Mouse (Mus musculus): ENCODE results near the gene Ccn1.

The Ccn1 gene

DNA sequence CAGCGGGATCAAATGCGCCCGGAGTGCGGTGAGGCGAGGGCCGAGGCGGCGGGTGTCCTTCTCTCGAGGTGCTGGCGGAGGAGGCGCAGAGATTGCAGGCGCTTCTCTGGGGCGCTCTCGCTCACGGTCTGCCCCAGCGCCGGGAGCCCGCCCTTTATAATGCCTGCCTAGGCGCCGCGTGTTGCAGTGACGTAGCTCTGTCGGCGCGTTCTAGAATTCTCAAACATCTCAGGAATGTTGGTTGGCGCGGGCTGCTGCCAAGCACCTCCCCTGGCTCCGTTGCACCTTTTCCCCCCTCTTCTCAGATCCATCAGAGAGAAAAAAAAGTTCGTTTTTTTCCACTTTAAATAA, at the start of gene Ccn1:
TSS of gene Ccn1 (minus strand) at position 130 of the 351 bp plus-strand sequence.
- DNase-seq (ENCODE audit: low spot score) = peak; percentile 61

DNA sequence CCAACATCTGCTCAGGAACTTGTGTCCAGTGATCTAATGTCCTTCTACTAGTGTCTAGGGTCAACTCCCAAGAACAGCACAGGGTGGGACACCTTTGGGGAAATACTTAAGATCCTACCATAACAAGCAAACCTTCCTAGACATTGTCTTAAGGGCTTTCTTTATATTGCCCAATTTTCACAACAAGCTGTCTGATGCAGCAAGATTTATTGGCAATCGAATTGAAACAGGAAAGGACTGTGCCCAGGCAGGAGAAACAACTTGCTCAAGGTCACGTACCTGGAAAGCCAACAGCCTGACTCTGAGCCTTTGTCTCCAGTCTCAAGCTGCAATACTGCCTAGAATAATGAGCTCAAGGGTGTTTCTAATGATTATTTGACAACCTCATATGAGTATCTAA, 43.6 kb upstream of the Ccn1 start:
- no peak for DNase-seq (ENCODE audit: low spot score)

DNA sequence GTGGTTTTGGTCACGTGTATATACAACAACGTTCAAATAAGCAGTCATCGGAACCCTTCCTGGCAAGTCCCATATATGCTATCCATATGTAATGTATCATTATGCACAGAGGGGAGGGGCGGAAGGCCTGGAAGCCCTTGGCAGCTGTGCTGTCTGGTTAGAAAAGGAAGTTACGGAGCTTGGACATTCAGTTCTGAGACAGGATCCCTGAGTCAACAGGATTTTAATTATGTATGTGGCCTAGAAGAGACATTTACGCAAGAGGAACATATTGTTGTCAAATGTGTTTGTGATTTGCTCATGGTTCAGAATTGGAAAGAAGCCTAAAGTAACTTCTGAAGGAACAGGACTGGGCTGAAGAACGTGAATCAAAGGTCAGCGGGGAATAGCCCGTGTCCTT, 42.3 kb upstream of the Ccn1 start:
- no peak for DNase-seq (ENCODE audit: low spot score)

DNA sequence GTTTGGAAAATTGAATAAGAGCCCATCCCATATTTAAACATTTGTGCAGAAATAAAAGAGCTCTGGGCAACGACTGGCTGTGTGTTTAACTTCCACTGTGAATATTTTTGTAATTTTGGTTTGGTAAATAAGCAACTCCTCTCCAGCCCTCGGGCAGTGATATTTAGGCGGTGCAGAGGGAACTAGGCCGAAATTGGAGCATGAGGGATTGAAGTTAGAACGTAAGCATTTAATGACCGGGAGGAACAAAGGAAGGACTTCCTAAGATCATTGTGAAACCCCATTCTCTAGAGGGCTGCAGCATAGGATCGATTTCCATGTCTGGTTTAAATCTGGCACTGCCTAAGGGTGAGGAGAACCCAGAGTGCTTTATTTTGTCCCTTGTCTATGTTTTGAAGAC, 41.6 kb upstream of the Ccn1 start:
- no peak for DNase-seq (ENCODE audit: low spot score)

DNA sequence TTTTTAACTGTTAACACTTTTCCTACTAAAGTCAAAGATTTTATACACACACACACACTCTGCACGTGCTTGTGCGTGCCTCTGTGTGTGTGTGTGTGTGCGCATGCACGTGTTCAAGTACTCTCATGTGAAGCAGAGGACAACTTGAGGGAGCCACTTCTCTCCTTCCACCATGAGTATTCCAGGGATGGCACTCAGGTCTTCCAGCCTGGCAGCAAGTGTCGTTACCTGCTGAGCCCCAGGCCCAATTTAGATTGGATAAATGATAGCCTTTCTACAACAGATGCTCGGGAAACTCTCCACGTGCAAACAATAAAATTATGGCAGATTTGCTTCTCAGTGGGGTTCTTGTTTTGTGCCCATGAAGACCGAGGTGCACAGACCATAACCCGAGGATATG, 39.5 kb upstream of the Ccn1 start:
- no peak for DNase-seq (ENCODE audit: low spot score)

DNA sequence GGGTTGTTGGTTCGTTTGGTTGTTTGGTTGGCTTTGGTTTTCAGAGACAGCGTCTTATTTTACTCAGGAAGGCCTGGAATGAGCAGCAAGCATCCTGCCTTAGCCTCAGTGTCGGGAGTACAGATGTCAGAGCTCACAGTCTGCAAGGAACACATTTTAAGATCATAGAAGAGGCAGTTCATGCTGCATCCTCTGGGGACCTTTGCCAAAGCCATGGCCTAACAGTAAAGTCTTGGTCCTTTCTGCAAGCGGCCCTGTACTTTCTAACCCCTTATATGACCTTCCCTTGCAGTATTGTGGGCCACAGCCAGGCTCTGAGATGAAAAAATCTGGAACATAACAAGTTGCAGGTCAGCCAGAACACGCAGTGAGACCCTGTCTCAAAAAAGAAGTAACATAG, 38.1 kb upstream of the Ccn1 start:
- no peak for DNase-seq (ENCODE audit: low spot score)

DNA sequence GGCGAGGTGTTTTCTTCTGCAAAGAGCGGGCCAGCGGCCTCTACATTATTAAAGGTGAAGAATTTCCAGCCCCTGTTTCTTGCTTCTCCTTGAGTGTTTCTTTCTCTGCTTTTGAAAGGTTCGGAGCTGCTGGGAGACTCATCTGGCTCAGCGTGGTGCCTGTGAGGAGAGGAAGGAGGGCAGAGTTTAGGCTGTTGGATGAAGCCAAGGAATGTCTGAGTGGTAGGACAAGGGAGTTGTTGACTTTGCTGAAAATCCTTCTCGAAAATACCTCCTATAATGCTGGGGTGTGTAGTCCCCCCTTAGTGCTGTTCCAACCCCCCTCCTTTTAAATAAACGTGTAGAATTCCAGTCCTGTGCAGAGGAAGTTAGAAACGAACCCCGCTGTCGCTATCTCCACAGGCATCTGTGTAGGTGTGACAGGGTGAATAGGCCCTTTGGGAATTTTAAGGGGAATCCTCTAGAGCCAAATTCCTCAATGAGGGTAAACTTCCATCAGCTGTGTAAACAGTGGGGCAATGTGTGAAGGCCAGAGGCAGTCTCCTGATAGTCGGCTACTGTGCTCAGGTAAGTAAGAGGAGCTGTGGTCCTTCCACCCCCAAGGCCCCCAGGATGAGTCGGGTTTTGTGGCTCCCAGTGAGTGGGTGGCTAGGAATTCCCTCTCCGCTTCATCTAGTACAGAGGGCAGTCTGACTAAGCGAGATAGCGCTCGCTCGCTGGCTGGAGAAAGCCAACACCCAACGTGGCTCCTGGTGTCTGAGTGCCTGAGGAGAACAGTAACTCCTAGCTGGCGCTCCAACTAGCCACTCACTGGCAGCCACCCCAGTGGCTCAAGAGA, 35.0 kb upstream of the Ccn1 start:
- DNase-seq (ENCODE audit: low spot score) = no peak

DNA sequence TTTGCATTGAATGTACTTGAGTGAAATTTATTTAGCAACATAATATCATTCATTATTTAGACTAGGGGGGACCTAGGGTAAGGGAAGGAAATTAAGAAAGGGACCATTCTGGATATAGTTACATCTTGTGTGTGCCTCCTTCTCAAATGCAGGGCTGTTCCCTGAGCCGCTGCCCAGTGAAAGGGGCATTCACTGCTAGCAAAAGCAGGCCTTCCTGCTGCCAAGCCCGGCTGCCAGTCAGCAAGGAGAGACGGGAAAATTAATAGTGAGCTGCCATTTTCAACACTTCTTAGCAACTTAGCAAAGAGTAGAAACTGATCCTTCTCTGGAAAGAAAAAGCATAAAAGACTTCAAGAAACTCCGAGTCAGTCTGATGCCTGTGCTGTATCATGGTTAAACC, 34.4 kb upstream of the Ccn1 start:
- DNase-seq (ENCODE audit: low spot score) = no peak

DNA sequence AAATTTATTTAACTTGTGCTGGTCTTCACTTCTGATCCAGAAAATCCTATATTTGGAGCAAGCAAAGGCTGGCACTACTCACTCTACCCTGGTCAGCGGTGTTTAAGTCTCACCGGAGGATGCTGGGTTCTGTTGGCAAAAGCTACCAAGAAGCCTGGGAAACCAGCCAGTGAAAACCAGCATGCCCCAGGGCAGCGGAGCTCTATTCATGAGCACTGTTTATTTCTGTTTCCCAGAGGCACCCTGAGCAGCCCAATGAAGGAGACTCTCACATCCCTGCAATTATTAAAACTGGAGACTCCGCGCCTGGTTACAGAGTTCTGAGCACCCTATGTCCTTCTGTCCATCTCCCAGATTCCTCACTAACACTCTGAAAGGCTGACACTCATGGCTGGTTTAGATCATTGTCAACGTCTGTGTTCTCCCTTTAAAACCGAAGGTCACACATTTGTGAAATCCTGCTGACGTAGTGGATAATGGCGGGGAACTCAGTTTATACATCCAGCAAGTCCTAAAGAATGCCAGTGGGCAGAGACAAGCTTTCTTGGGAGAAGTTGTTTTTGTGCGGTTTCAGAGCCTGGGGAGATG, 31.7 kb upstream of the Ccn1 start:
- no peak for DNase-seq (ENCODE audit: low spot score)

DNA sequence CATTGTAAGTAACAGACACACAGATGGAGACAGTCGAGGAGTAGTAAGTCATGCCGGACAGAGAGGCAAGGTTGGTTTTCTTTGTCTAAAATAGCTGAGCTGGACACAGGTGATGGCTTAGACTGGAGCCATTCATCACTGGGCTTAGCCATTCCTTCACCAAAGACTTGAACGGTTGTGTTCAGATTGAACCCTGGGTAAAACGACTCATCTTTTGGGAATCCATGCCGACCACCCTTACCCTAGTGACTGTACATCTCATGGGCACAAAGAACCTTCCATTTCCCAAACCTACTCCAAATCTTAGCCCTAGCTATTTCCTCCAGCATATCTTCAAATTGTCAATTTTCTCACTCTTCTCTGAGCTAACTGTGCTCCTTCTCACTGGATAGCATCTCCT, 30.9 kb upstream of the Ccn1 start:
- no peak for DNase-seq (ENCODE audit: low spot score)

DNA sequence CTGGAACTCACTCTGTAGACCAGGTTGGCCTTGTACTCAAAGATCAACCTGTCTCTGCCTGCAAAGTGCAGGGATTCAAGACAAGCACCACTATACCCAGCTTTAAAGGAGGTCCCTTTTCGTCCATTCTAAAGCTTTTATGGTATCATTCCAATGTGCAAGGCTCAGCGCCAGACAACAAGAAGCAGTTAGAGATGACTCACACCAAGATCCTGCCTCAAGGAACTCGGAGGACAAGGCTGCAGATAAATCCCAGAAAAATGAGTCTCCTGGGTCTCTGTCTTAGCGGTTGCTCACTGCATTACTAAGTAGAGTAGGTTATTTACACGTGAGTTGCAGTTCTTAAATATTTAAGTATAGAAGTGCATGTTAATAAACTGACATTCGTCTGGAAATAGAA, 26.4 kb upstream of the Ccn1 start:
- DNase-seq (ENCODE audit: low spot score) = no peak

DNA sequence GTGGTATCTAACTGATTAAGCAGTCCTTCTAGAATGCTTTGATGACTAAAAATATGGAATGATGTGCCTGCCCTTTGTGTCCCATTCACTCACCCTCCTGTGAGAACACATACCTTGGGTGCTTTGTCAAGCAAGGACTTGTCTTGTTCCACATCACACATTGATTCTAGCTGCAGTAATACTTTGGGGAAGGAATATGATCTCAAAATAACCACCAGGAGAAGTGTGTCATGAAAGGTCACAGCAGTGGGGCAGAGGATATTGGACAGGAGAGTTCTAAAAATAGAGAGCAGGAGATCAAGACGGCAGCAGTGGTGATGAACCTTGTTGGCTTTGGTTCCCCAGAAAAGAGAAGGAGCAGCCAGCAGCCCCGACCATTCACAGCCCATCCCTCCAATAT, 25.0 kb upstream of the Ccn1 start:
- no peak for DNase-seq (ENCODE audit: low spot score)

DNA sequence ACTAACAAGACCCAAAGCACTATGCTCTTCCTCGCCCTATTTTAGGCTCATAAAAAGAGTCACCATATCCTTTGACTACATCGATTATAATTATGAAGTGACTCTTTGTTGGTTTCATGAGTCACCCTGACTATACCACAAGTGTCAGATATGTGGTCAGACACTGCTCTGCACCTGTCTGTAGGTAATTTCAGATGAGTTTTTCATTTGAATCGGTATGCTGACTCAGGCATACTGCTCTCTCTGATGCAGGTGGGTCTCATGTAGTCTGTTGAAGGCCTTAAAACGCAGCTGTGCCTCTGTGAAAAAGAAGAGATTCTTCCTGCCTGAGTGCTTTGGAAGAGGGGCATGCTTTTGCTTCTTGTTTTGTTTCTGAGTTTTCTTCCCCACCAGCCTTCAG, 16.6 kb upstream of the Ccn1 start:
- no peak for DNase-seq (ENCODE audit: low spot score)

DNA sequence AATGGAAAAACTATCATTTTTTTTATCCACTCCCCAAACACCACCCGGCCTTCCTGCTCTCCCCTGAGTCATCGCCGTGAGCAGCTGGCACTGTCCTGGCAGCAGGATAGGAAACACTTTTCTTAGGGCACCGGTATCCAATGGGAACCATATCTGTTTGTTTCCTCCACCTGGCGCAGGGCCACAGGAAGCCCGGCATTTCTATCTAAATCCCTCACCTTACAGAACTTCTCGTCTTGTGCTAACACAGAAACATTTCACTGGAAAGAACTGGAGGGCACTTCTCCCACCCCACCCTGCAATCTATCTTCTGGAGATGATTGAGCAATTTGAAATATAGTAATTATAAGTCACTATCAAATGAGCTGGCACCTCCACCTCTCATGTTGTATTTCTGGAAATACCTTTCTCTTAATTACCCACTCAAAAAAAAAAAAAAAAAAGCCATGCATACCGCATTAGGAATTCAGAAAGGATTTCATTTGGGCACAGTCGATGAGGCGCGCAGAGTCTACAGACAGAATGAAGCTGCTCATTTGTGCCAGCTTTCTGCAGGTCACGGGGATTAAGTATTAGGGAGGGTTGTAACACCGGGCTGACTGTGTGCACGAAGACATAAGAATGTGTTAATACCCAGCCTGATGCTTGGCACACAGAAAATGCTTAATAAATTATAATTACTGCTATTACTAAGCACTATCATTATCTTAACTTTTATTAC, 7.4 kb upstream of the Ccn1 start:
- DNase-seq (ENCODE audit: low spot score) = no peak

DNA sequence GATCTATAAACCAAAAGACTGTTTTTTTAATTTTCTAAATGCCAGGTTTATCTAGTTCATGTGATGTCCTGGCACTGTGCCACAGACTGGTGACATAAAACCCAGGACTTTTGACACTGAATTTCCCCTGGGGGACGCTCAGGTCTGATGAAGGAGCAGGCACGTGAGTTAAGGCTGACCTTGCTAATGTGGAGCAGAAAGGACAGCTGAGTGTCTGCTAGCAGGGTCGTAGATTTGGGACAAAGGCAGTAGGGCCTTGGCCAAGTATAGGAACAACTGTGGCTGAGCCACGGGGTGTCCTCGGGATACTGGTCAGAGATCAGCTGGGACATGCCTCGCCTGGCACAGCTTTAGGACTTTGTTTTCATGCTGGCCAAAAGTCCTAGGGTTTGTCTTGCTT, 5.2 kb upstream of the Ccn1 start:
- DNase-seq (ENCODE audit: low spot score) = no peak

DNA sequence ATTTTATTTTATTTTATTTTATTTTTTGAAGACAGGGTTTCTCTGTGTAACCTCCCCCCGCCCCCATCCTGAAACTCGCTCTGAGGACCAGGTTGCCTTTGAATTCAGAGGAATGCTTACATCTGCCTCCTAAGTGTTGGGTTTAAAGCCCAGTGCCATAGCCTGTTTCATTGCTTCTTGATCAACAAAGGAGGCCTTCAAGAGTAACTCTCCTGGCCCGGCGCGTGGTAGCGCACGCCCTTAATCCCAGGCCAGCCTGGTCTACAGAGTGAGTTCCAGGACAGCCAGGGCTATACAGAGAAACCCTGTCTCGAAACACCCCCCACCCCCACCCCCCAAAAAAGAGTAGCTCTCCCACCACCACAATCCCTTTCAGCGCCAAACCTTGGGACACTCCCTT, 4.2 kb upstream of the Ccn1 start:
- DNase-seq (ENCODE audit: low spot score) = no peak

DNA sequence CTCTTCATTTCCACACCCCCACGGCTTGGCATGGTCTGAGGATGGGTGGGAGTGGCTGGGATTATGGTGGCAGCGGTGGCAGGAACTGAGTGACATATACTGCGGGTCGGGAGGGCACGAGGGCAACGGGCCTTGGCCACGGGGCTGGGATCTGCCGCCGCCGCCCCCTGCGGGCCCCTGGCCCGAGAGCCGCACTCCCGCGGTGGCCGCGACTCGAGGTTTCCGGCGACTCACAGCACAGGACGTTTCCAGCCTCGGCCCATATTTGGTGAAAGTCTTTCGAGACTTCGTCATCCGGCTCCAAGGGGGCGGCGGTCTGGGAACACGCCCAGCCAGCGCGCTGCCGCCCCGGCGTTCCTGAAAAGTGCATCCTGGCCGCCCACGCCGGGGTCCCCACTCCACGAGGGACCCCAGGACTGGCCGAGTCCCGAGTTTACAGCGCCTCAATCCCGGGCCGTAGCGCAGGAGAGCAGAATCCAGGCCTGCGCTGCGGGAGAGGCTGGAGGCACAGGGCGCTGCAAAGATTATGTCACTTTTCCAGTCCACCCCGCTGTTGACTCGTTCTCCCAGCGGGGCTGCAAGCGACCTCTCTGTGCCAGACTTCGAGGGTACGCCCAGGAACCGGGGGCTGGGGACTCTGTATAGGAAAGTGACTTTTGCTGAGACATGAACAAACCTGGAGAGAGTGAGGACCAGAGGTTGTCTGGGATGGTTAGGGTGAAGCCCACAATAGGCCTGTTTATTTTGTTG, 3.6 kb upstream of the Ccn1 start:
- DNase-seq (ENCODE audit: low spot score) = peak; percentile 50

DNA sequence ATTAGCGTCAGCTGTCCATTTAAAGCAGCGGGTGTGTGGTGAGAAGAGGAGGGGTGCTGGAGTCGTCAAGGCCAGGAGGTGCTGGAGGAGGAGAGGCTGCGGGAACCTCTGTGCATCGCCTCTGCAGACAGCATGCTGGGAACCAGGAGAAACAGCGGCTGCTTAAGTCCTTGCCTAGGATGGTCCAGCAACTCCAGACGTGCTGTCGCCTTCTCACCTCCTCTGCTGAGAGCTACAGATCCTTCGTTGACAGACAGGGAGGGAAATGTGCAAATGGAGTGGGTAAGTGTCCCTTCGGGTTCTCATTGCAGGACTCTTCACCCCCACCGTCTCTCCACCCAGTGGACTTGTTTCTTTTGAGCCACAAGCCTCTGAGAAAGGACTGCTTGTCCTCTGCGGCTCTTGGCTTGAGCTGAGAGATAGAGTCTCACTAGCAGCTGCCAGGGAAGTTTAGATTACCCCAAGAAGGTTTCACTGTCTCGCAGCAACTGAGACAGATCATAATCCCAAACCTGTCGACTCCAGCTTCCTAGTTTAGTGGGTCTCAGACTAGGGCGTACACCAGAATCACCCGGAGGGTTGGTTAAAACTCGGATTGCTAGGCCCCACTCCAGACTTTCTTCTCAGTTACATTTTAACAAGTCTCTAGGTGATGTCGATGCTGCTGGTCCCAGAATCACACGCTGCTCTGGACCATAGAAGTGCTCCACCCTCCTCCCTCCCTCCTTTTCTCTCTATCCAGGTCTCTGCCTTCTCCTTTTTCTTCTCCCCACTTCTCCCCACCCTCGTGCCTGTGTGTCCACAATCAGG, 2.7 kb upstream of the Ccn1 start:
- no peak for DNase-seq (ENCODE audit: low spot score)

DNA sequence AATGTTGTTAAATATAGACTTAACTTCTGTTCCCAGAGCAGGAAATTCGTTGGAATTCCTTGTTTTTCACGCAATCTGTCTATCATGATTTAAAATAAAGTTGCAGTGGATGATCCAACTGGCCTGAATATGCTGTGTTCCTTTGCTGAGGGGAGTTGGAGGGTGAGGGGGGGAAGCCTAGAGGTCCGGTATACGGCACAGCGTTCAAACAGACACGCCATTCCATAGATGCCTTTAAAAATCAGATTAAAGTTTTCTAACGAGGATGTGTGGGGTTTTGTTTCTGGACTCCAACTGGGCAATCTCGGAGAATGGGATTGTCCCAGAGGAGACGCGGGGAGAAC, 2.2 kb upstream of the Ccn1 start:
- no peak for DNase-seq (ENCODE audit: low spot score)

DNA sequence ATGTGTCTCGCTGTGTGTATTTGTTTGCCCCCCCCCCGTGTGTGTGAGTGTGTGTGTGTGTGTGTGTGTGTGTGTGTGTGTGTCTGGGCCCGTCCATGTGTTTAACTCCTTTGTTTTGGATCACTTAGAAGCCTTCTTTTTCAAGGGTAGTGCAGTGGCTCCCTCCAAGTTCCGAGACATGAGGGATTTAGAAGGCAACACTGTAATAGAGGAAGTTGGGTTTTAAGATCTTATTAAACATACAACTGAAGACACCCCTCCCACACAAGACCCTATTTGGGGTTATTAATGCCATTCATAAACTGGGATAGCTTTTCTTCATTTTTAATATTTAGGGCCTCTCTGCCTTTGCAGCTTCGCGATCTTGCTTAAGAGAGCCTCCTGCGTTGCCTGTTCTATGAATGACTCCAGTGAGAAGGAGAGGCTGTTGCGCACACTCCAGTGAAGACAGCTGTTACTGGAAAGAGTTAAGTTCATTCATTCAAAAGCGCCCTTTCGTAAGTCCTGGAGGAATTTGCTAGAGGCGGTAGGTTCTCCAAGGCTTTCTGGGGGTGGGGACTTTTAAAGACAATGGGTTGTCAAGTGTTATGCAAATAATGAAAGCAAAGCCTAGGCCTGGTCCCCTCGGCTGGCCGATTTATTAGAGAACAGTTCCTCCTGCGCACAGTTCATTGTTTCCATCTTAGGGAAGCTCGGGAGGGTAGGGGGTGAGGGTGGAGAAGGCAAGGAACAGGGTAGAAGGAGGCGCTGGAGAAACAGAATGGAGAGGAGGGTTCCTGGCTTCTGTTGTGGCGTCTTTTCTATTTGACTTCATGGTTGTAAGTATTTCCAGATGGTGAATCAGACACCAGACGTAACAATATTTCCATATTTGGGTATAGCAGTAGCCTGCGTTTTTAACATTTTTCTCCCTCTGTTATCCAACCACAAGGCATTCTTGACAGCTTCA, 1.5 kb upstream of the Ccn1 start:
- no peak for DNase-seq (ENCODE audit: low spot score)

Data from testis, postnatal 14 days (tissue).